Mouse (Mus musculus) common myeloid progenitor, adult 5-6 weeks (primary cell): ENCODE measurements around the gene Khnyn. TPM values are rescaled to one million over a fixed set of nuclear protein-coding genes. Genes with fewer than 3 reads are reported as not detected.

ENCODE experiments used
- ATAC-seq: replicated peaks from 2 replicates; pipeline ENCODE4 v1.8.0; 2016; ENCODE audit warnings: low read depth, mild to moderate bottlenecking, moderate TSS enrichment, inconsistent platforms; ENCODE audit not compliant: poor library complexity, severe bottlenecking
- total RNA-seq: library from RNA; stranded (forward); fragments of 200-1000, 187-1606 nt; gene quantifications from 2 replicates; pipeline ENCODE4 v1.2.3, GENCODE M21; 2017

The Khnyn gene
- total RNA-seq, 1 experiment from 2014 or later, result 20.9 TPM

- ATAC-seq, result peak; percentile 85
Measured at GRCm38 (mm10) chr14:55905518-55905917, 20.8 kb downstream of the Khnyn start.

GRCm38 (mm10) chr14:55913406-55913805, 28.7 kb downstream of the Khnyn start:
- peak; percentile 62; the same call in 1 of the 2 replicates for ATAC-seq

- peak; percentile 82 for ATAC-seq
Measured at GRCm38 (mm10) chr14:55918240-55919082, 33.7 kb downstream of the Khnyn start.

- ATAC-seq, result peak; percentile 48; the same call in 1 of the 2 replicates
Measured at GRCm38 (mm10) chr14:55922475-55923232, 37.9 kb downstream of the Khnyn start.

- ATAC-seq, result peak; percentile 45
Measured at GRCm38 (mm10) chr14:55926847-55927246, 42.1 kb downstream of the Khnyn start.

GRCm38 (mm10) chr14:55929263-55929997, 44.7 kb downstream of the Khnyn start:
- no peak for ATAC-seq

GRCm38 (mm10) chr14:55933586-55933985, 48.8 kb downstream of the Khnyn start:
- ATAC-seq, result 0 out of 2 replicates have a peak, but pooled peaks have one; percentile 15

- no peak for ATAC-seq
Measured at GRCm38 (mm10) chr14:55940070-55940800, 55.5 kb downstream of the Khnyn start.

GRCm38 (mm10) chr14:55943601-55944000, 58.9 kb downstream of the Khnyn start:
- no peak for ATAC-seq

- ATAC-seq, result no peak
Measured at GRCm38 (mm10) chr14:55944575-55944974, 59.8 kb downstream of the Khnyn start, which contains the start of gene Cma1. Gene Cma1 (minus strand): TSS chr14:55944675.

GRCm38 (mm10) chr14:55946269-55946969, 61.7 kb downstream of the Khnyn start:
- ATAC-seq, result peak; percentile 44; the same call in 1 of the 2 replicates

Other genes starting within 250 kb of the Khnyn start
- gene Ipo4, start 249.0 kb upstream of the Khnyn start, total RNA-seq, result 23.0 and 64.0 TPM in 2 replicates
- 0.87 and 9.9 TPM in 2 replicates for gene Gm49378, start 247.1 kb upstream of the Khnyn start, total RNA-seq
- 42.8 and 66.8 TPM in 2 replicates for gene Tm9sf1, start 241.1 kb upstream of the Khnyn start, total RNA-seq
- gene Tssk4, start 234.8 kb upstream of the Khnyn start, total RNA-seq, result 0.27 and 0.82 TPM in 2 replicates
- gene Mdp1, start 224.4 kb upstream of the Khnyn start, total RNA-seq, result 26.2 and 28.2 TPM in 2 replicates
- 39.3 and 46.1 TPM in 2 replicates for gene Gmpr2, start 213.0 kb upstream of the Khnyn start, total RNA-seq
- gene Nedd8, start 212.8 kb upstream of the Khnyn start, total RNA-seq, result 345 and 391 TPM in 2 replicates
- gene Tinf2, start 203.1 kb upstream of the Khnyn start, total RNA-seq, result 20.9 and 24.1 TPM in 2 replicates
- 1.9 and 2.8 TPM in 2 replicates for gene Tgm1, start 171.0 kb upstream of the Khnyn start, total RNA-seq
- 11.6 and 15.0 TPM in 2 replicates for gene Rabggta, start 162.7 kb upstream of the Khnyn start, total RNA-seq
- gene Dhrs1, start 139.3 kb upstream of the Khnyn start, total RNA-seq, result 8.3 and 23.9 TPM in 2 replicates
- gene Nop9, start 139.3 kb upstream of the Khnyn start, total RNA-seq, result 21.4 and 22.7 TPM in 2 replicates
- gene Cideb, start 126.5 kb upstream of the Khnyn start, total RNA-seq, result 0.14 and 1.1 TPM in 2 replicates
- 0.46 and 0.49 TPM in 2 replicates for gene Ltb4r2, start 123.5 kb upstream of the Khnyn start, total RNA-seq
- gene Ltb4r1, start 119.0 kb upstream of the Khnyn start, total RNA-seq, result 1.5 and 6.3 TPM in 2 replicates
- not detected in 2 replicates for gene Adcy4, start 100.9 kb upstream of the Khnyn start, total RNA-seq
- gene Ripk3, start 96.1 kb upstream of the Khnyn start, total RNA-seq, result 33.0 and 43.3 TPM in 2 replicates
- not detected in 2 replicates for gene Nfatc4, start 61.8 kb upstream of the Khnyn start, total RNA-seq
- gene Nynrin, start 30.9 kb upstream of the Khnyn start, total RNA-seq, result 5.9 and 6.5 TPM in 2 replicates
- not detected in 2 replicates for gene Cbln3, start 555 bp upstream of the Khnyn start, total RNA-seq
- gene Sdr39u1, start 15.3 kb downstream of the Khnyn start, total RNA-seq, result 7.8 and 11.8 TPM in 2 replicates
- not detected in 2 replicates for gene Cma1, start 59.7 kb downstream of the Khnyn start, total RNA-seq
- gene Cma2, start 66.0 kb downstream of the Khnyn start, total RNA-seq, result not detected in 2 replicates
- gene Mcpt1, start 133.0 kb downstream of the Khnyn start, total RNA-seq, result not detected in 2 replicates
- not detected in 2 replicates for gene Mcpt9, start 145.5 kb downstream of the Khnyn start, total RNA-seq
- gene Mcpt2, start 157.1 kb downstream of the Khnyn start, total RNA-seq, result not detected in 2 replicates
- not detected in 2 replicates for gene Mcpt4, start 177.4 kb downstream of the Khnyn start, total RNA-seq
- 14.9 and 21.7 TPM in 2 replicates for gene Mcpt8, start 200.3 kb downstream of the Khnyn start, total RNA-seq
- 450 and 522 TPM in 2 replicates for gene Ctsg, start 217.6 kb downstream of the Khnyn start, total RNA-seq
- gene Gzme, start 235.7 kb downstream of the Khnyn start, total RNA-seq, result not detected in 2 replicates
- not detected in 2 replicates for gene Gzmd, start 247.7 kb downstream of the Khnyn start, total RNA-seq